Mouse (Mus musculus) heart, embryonic 12.5 days (tissue): Measurements from ENCODE around the gene Hivep3. TPM values are rescaled to one million over a fixed set of nuclear protein-coding genes. Genes with fewer than 3 reads are reported as not detected.

Experiments
- ATAC-seq: fragments of 200-750 bp; cut with Nextera tagmentation; 2 replicates; pipeline ENCODE4 v1.8.0; 2017; ENCODE audit warnings: moderate TSS enrichment, moderate library complexity; ENCODE audit not compliant: insufficient number of reproducible peaks, low FRiP score
- H3K27ac ChIP-seq: fragments of 300-500 bp; sonication (generic); 2 replicates; pipeline ENCODE4 v1.5.1; 2016; ENCODE audit warnings: mild to moderate bottlenecking, moderate library complexity; ENCODE audit not compliant: poor library complexity, severe bottlenecking
- H3K27me3 ChIP-seq: fragments of 300-500 bp; sonication (generic); replicated peaks from 2 replicates; pipeline ENCODE4 v1.6.1; 2016; ENCODE audit warnings: mild to moderate bottlenecking, moderate library complexity
- H3K36me3 ChIP-seq: fragments of 300-500 bp; sonication (generic); 2 replicates; pipeline ENCODE4 v1.6.1; 2016; ENCODE audit warnings: mild to moderate bottlenecking, moderate library complexity
- H3K4me1 ChIP-seq: fragments of 300-500 bp; sonication (generic); replicated peaks from 2 replicates; pipeline ENCODE4 v1.6.1; 2016; ENCODE audit warnings: mild to moderate bottlenecking
- H3K4me2 ChIP-seq: fragments of 300-500 bp; sonication (generic); 2 replicates; pipeline ENCODE4 v1.6.1; 2016; ENCODE audit warnings: mild to moderate bottlenecking, moderate library complexity
- H3K4me3 ChIP-seq: fragments of 300-500 bp; sonication (generic); 2 replicates; pipeline ENCODE4 v1.5.1; 2016; ENCODE audit warnings: mild to moderate bottlenecking
- H3K9ac ChIP-seq: fragments of 300-500 bp; sonication (generic); 2 replicates; pipeline ENCODE4 v1.6.1; 2016; ENCODE audit warnings: mild to moderate bottlenecking, moderate library complexity
- H3K9me3 ChIP-seq: fragments of 300-500 bp; sonication (generic); replicated peaks from 2 replicates; pipeline ENCODE4 v1.6.1; 2016; ENCODE audit warnings: mild to moderate bottlenecking, moderate library complexity
- WGBS: fragments of 180-500 bp; shearing (Covaris S2); methylation state at CpG from one replicate; pipeline ENCODE4 v1.1.7; 2016; 5-methylcytosine and 5-hydroxymethylcytosine counted together
- polyA plus RNA-seq: library from polyadenylated mRNA; unstranded; fragments of >200 nt; fragmentation: Nextera tagmentation; extraction: Ambion mirVana; gene quantifications from 2 replicates; pipeline ENCODE4 v1.2.1, GENCODE M21; 2016

The Hivep3 gene
- polyA plus RNA-seq, 1 experiment from 2014 or later, result 6.1 TPM

- Histone ChIP-seq H3K9ac (peak overlapping the region; percentile 56; the same call in 1 of the 2 replicates), H3K9me3 (no peaks in the 10 kb centered on the region), H3K4me3 (no peak overlapping the region), H3K4me2 (peak overlapping the region; percentile 90), H3K36me3 (no peaks in the 10 kb centered on the region), H3K27me3 (no peaks in the 10 kb centered on the region), H3K27ac (peak overlapping the region; percentile 50), H3K4me1 (peaks cover 39% of the 10 kb centered on the region)
- peak; percentile 73 for ATAC-seq
- WGBS, result 31% methylated on average over 7 of the region's 7 CpGs
Observed at GRCm38 (mm10) chr4:119816620-119817356, 83.2 kb downstream of the Hivep3 start.

- no peak for ATAC-seq
- Histone ChIP-seq H3K36me3 (no peaks in the 10 kb centered on the region), H3K9ac (no peak overlapping the region), H3K9me3 (no peaks in the 10 kb centered on the region), H3K27me3 (no peaks in the 10 kb centered on the region), H3K27ac (no peak overlapping the region), H3K4me3 (no peak overlapping the region), H3K4me2 (no peak overlapping the region), H3K4me1 (0 out of 2 replicates have a peak, but pooled peaks cover 3% of the 10 kb centered on the region)
- WGBS, result 29% methylated on average over 3 of the region's 3 CpGs
Observed at GRCm38 (mm10) chr4:119825956-119826355, 92.4 kb downstream of the Hivep3 start.

GRCm38 (mm10) chr4:119828386-119828785, 94.8 kb downstream of the Hivep3 start:
- Histone ChIP-seq H3K27ac (no peak overlapping the region), H3K4me3 (no peak overlapping the region), H3K36me3 (no peaks in the 10 kb centered on the region), H3K9me3 (no peaks in the 10 kb centered on the region), H3K27me3 (no peaks in the 10 kb centered on the region), H3K9ac (no peak overlapping the region), H3K4me2 (no peak overlapping the region), H3K4me1 (0 out of 2 replicates have a peak, but pooled peaks cover 3% of the 10 kb centered on the region)
- no peak for ATAC-seq
- 55% methylated on average over 3 of the region's 3 CpGs for WGBS

- no peaks in the 10 kb centered on the region for H3K27me3 ChIP-seq
- H3K4me2 ChIP-seq, result no peak overlapping the region
- H3K9ac ChIP-seq, result no peak overlapping the region
- ATAC-seq, result no peak
- H3K27ac ChIP-seq, result no peak overlapping the region
- H3K36me3 ChIP-seq, result no peaks in the 10 kb centered on the region
- no peaks in the 10 kb centered on the region for H3K9me3 ChIP-seq
- peaks cover 7% of the 10 kb centered on the region for H3K4me1 ChIP-seq
- 67% methylated on average over 4 of the region's 4 CpGs for WGBS
- no peak overlapping the region for H3K4me3 ChIP-seq
Observed at GRCm38 (mm10) chr4:119828996-119829395, 95.4 kb downstream of the Hivep3 start.

- 66% methylated on average over 9 of the region's 9 CpGs for WGBS
- Histone ChIP-seq H3K4me2 (no peak overlapping the region), H3K36me3 (no peaks in the 10 kb centered on the region), H3K27me3 (no peaks in the 10 kb centered on the region), H3K9ac (no peak overlapping the region), H3K27ac (no peak overlapping the region), H3K4me1 (peaks cover 40% of the 10 kb centered on the region), H3K4me3 (no peak overlapping the region), H3K9me3 (no peaks in the 10 kb centered on the region)
- no peak for ATAC-seq
Observed at GRCm38 (mm10) chr4:119833333-119833732, 99.7 kb downstream of the Hivep3 start.

- no peak overlapping the region for H3K4me2 ChIP-seq
- no peaks in the 10 kb centered on the region for H3K9me3 ChIP-seq
- H3K27ac ChIP-seq, result no peak overlapping the region
- no peak overlapping the region for H3K9ac ChIP-seq
- 64% methylated on average over 5 of the region's 5 CpGs for WGBS
- H3K36me3 ChIP-seq, result no peaks in the 10 kb centered on the region
- peaks cover 43% of the 10 kb centered on the region for H3K4me1 ChIP-seq
- H3K4me3 ChIP-seq, result no peak overlapping the region
- ATAC-seq, result no peak
- no peaks in the 10 kb centered on the region for H3K27me3 ChIP-seq
Observed at GRCm38 (mm10) chr4:119833884-119834283, 100.3 kb downstream of the Hivep3 start.

- H3K9ac ChIP-seq, result no peak overlapping the region
- no peak overlapping the region for H3K4me2 ChIP-seq
- no peaks in the 10 kb centered on the region for H3K9me3 ChIP-seq
- WGBS, result 43% methylated on average over 3 of the region's 3 CpGs
- H3K27me3 ChIP-seq, result no peaks in the 10 kb centered on the region
- no peak overlapping the region for H3K27ac ChIP-seq
- H3K4me3 ChIP-seq, result no peak overlapping the region
- peak; percentile 18; the same call in 1 of the 2 replicates for ATAC-seq
- peaks cover 43% of the 10 kb centered on the region for H3K4me1 ChIP-seq
- no peaks in the 10 kb centered on the region for H3K36me3 ChIP-seq
Observed at GRCm38 (mm10) chr4:119836181-119836580, 102.6 kb downstream of the Hivep3 start.

- 40% methylated on average over 1 of the region's 1 CpGs for WGBS
- H3K36me3 ChIP-seq, result no peaks in the 10 kb centered on the region
- H3K27ac ChIP-seq, result no peak overlapping the region
- H3K9ac ChIP-seq, result no peak overlapping the region
- H3K27me3 ChIP-seq, result no peaks in the 10 kb centered on the region
- ATAC-seq, result no peak
- H3K9me3 ChIP-seq, result no peaks in the 10 kb centered on the region
- no peak overlapping the region for H3K4me3 ChIP-seq
- peaks cover 43% of the 10 kb centered on the region for H3K4me1 ChIP-seq
- no peak overlapping the region for H3K4me2 ChIP-seq
Observed at GRCm38 (mm10) chr4:119837505-119838065, 104.0 kb downstream of the Hivep3 start.

GRCm38 (mm10) chr4:119838308-119838707, 104.7 kb downstream of the Hivep3 start:
- H3K4me1 ChIP-seq, result peaks cover 43% of the 10 kb centered on the region
- no peaks in the 10 kb centered on the region for H3K36me3 ChIP-seq
- no peak overlapping the region for H3K4me3 ChIP-seq
- 50% methylated on average over 2 of the region's 2 CpGs for whole genome bisulfite sequencing
- no peak overlapping the region for H3K4me2 ChIP-seq
- no peaks in the 10 kb centered on the region for H3K9me3 ChIP-seq
- no peak for ATAC-seq
- H3K27ac ChIP-seq, result no peak overlapping the region
- no peaks in the 10 kb centered on the region for H3K27me3 ChIP-seq
- no peak overlapping the region for H3K9ac ChIP-seq

GRCm38 (mm10) chr4:119843294-119843693, 109.7 kb downstream of the Hivep3 start:
- Histone ChIP-seq H3K36me3 (no peaks in the 10 kb centered on the region), H3K27me3 (no peaks in the 10 kb centered on the region), H3K4me2 (no peak overlapping the region), H3K4me1 (peaks cover 5% of the 10 kb centered on the region; the same call in 1 of the 2 replicates), H3K9ac (no peak overlapping the region), H3K4me3 (no peak overlapping the region), H3K9me3 (no peaks in the 10 kb centered on the region), H3K27ac (no peak overlapping the region)
- 52% methylated on average over 3 of the region's 3 CpGs for WGBS
- no peak for ATAC-seq

GRCm38 (mm10) chr4:119844267-119844666, 110.7 kb downstream of the Hivep3 start:
- no peak overlapping the region for H3K9ac ChIP-seq
- H3K9me3 ChIP-seq, result no peaks in the 10 kb centered on the region
- WGBS, result 69% methylated on average over 3 of the region's 3 CpGs
- no peaks in the 10 kb centered on the region for H3K36me3 ChIP-seq
- H3K4me1 ChIP-seq, result no peaks in the 10 kb centered on the region; the same call in 1 of the 2 replicates
- ATAC-seq, result no peak
- H3K27me3 ChIP-seq, result no peaks in the 10 kb centered on the region
- no peak overlapping the region for H3K4me2 ChIP-seq
- H3K4me3 ChIP-seq, result no peak overlapping the region
- no peak overlapping the region for H3K27ac ChIP-seq
